Mouse (Mus musculus): Measurements from ENCODE around the gene Aldh3b3. TPM values are rescaled to one million over a fixed set of nuclear protein-coding genes. Genes with fewer than 3 reads are reported as not detected.

Aldh3b3 gene
- total and polyA plus RNA-seq, 3 experiments, result not detected

DNA sequence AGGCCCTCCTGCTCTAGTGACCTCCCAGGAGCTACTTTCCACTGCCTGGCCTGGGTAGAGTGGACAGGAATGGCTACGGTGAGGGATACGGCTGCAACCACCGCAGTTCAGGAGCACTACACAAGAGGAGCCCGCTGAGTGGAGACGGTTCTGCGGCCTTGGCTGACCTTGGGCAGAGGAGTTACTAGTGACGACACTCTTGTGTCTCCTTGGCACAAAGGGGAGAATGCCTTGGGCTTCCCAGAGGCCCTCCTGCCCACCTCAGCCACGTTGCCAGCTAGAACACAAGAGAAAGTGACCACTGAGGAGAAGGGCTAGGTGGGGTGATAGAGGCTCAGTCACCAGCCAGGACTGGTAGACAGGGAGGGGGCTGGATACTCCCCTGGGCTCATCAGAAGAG is 34.3 kb upstream of the Aldh3b3 start:
- Histone ChIP-seq H3K79me2 (replicated peaks; ENCODE audit: control insufficient read depth, extremely low read depth, insufficient read depth, poor library complexity, severe bottlenecking) (no peaks in the 10 kb centered on the region), H3K9me3 (replicated peaks; ENCODE audit: low read length) (no peaks in the 10 kb centered on the region), H3K9ac (ENCODE audit: insufficient read depth, low read depth) (no peak overlapping the region), H3K4me2 (ENCODE audit: insufficient read depth, low read depth, poor library complexity, severe bottlenecking) (no peak overlapping the region), H3K36me3 (replicated peaks in 1 of 2; ENCODE audit: control insufficient read depth in 1 of 2, insufficient read depth in 1 of 2, low read length in 1 of 2) (peaks cover 0 to 14% of the 10 kb centered on the region in 2 experiments), H3K27me3 (replicated peaks) (no peaks in the 10 kb centered on the region), H3K4me3 (replicated peaks in 1 of 3; ENCODE audit: low read depth in 2 of 3, low read length in 2 of 3, poor library complexity in 1 of 3) (no peak overlapping the region), H3K4me1 (ENCODE audit: control insufficient read depth in 1 of 2, insufficient read depth in 2 of 2) (peaks cover 38 to 66% of the 10 kb centered on the region in 2 experiments), H3K27ac (ENCODE audit: insufficient read depth, low read depth) (peak overlapping the region; percentile 84)
- DNase-seq (ENCODE audit: extremely low read depth), result no peak
- TF ChIP-seq EP300 (IDR thresholded peaks at IDR 0.05; ENCODE audit: low read length) (no peak), TCF12 (IDR thresholded peaks at IDR 0.05; ENCODE audit: low read depth, low read length) (no peak), ZMIZ1 (IDR thresholded peaks at IDR 0.05; ENCODE audit: low read depth, low read length) (no peak), HCFC1 (IDR thresholded peaks at IDR 0.05; ENCODE audit: low read depth, low read length) (no peak), MXI1 (IDR thresholded peaks at IDR 0.05; ENCODE audit: low read depth, low read length) (no peak), NELFE (IDR thresholded peaks at IDR 0.05; ENCODE audit: low read depth, low read length) (no peak), JUN (IDR thresholded peaks at IDR 0.05; ENCODE audit: insufficient read depth, low read depth, low read length) (no peak), SIN3A (IDR thresholded peaks at IDR 0.05; ENCODE audit: low read length) (no peak), MAFK (IDR thresholded peaks at IDR 0.05; ENCODE audit: insufficient replicate concordance, low read length) (no peak), ETS1 (conservative IDR thresholded peaks at IDR 0.05; ENCODE audit: low read depth, low read length) (no peak), KAT2A (IDR thresholded peaks at IDR 0.05; ENCODE audit: insufficient replicate concordance, low read length) (no peak), SMC3 (IDR thresholded peaks at IDR 0.05; ENCODE audit: low read depth, low read length) (no peak), USF1 (IDR thresholded peaks at IDR 0.05; ENCODE audit: low read depth, low read length) (no peak), POLR2AphosphoS2 (IDR thresholded peaks at IDR 0.05; ENCODE audit: low read depth, low read length) (no peak), UBTF (IDR thresholded peaks at IDR 0.05; ENCODE audit: low read depth, low read length) (no peak), ZC3H11A (IDR thresholded peaks at IDR 0.05; ENCODE audit: low read depth, low read length) (no peak)
- dilution Hi-C loops (cut with MboI; ENCODE audit: extremely low pct_ligation_motif_present, extremely low pct_unique_long_range_greater_than_20kb, low sequenced_read_pairs) (no loop called here), in situ Hi-C loops (cut with MboI; ENCODE audit: low pct_ligation_motif_present, low pct_unique_long_range_greater_than_20kb, low sequenced_read_pairs) (no loop called here)

- no peaks in the 10 kb centered on the region for H3K9me3 ChIP-seq (replicated peaks; ENCODE audit: low read length)
- no peak overlapping the region for H3K4me3 ChIP-seq (replicated peaks in 1 of 3; ENCODE audit: low read depth in 2 of 3, low read length in 2 of 3, poor library complexity in 1 of 3)
- peaks cover 0 to 12% of the 10 kb centered on the region in 2 experiments for H3K36me3 ChIP-seq (replicated peaks in 1 of 2; ENCODE audit: control insufficient read depth in 1 of 2, insufficient read depth in 1 of 2, low read length in 1 of 2)
- no peaks in the 10 kb centered on the region for H3K27me3 ChIP-seq (replicated peaks)
- dilution Hi-C loops (cut with MboI; ENCODE audit: extremely low pct_ligation_motif_present, extremely low pct_unique_long_range_greater_than_20kb, low sequenced_read_pairs), result no loop called here
- peaks cover 43 to 72% of the 10 kb centered on the region in 2 experiments for H3K4me1 ChIP-seq (ENCODE audit: control insufficient read depth in 1 of 2, insufficient read depth in 2 of 2)
- no peak overlapping the region for H3K27ac ChIP-seq (ENCODE audit: insufficient read depth, low read depth)
- in situ Hi-C loops (cut with MboI; ENCODE audit: low pct_ligation_motif_present, low pct_unique_long_range_greater_than_20kb, low sequenced_read_pairs), result no loop called here
- H3K4me2 ChIP-seq (ENCODE audit: insufficient read depth, low read depth, poor library complexity, severe bottlenecking), result no peak overlapping the region
- H3K9ac ChIP-seq (ENCODE audit: insufficient read depth, low read depth), result no peak overlapping the region
- DNase-seq (ENCODE audit: extremely low read depth), result no peak
- H3K79me2 ChIP-seq (replicated peaks; ENCODE audit: control insufficient read depth, extremely low read depth, insufficient read depth, poor library complexity, severe bottlenecking), result no peaks in the 10 kb centered on the region
- TF ChIP-seq IRF4 (IDR thresholded peaks at IDR 0.05; ENCODE audit: low read depth, low read length) (no peak), SIN3A (IDR thresholded peaks at IDR 0.05; ENCODE audit: low read length) (no peak), NELFE (IDR thresholded peaks at IDR 0.05; ENCODE audit: low read depth, low read length) (no peak), HCFC1 (IDR thresholded peaks at IDR 0.05; ENCODE audit: low read depth, low read length) (no peak)
Measured at GRCm38 (mm10) chr19:3924868-3925267, 33.6 kb upstream of the Aldh3b3 start.
